In genomic region chr9:107235261-107235660, GRCm38 (mm10) we compare ENCODE assay signal across 28 mouse cellular contexts. TPM values are rescaled to one million over a fixed set of nuclear protein-coding genes. Genes with fewer than 3 reads are reported as not detected.
DNase-seq lines count a peak whose midpoint lies in the region; ATAC-seq and TF ChIP-seq lines count a peak whose summit lies in the region.
"Had no signal": no experiment of that assay in that cellular context is flagged by ENCODE, and none has a peak within 500 bp of the region (broad histone marks: within the 10 kb centered on the region; RNA-seq: fewer than 3 reads in every experiment).

No protein-coding gene starts in this region.

- intact Hi-C loops in left cerebral cortex, postnatal 14 days (cut with DNase I): loop anchor here (10.0 kb wide), 1 partner anchor 230 kb away; no protein-coding TSS in a partner anchor
- intact Hi-C loops in left cerebral cortex, postnatal 4 days (cut with DNase I): no loop called here

- DNase-seq in forebrain, postnatal 0 days: peak; percentile 27
- peak; percentile 35 to 73 for DNase-seq in left cerebral cortex, postnatal 14 days (ENCODE audit: low spot score in 2 of 2)
- DNase-seq in left cerebral cortex, postnatal 4 days: no peak
- DNase-seq in 416B (ENCODE audit: low read depth): peak; percentile 37
- peak; percentile 89 for DNase-seq in brain, adult 2 months (ENCODE audit: low read depth, low spot score)
- no peak for DNase-seq in gastrocnemius, adult 18-20 months (ENCODE audit: low spot score)
- no peak for DNase-seq in kidney, adult 9 months
- DNase-seq: adrenal gland, postnatal 10 days; cerebellum, adult 8-10 months; gastrocnemius, postnatal 10 days; heart, adult 18-20 months; kidney, adult 11 months; lung, postnatal 36 days; thymus, adult 18-20 months; thymus, postnatal 36 days had no signal

- H3K4me2 ChIP-seq in forebrain, postnatal 0 days (ENCODE audit: low read depth): peak overlapping the region; percentile 10; the same call in 1 of the 2 replicates
- H3K4me2 ChIP-seq in forebrain, embryonic 15.5 days (replicated peaks): no peak overlapping the region
- H3K4me2 ChIP-seq: embryonic facial prominence, embryonic 15.5 days; heart, embryonic 13.5 days; hindbrain, embryonic 12.5 days; limb, embryonic 15.5 days; lung, embryonic 15.5 days; stomach, embryonic 15.5 days had no signal

- H3K27me3 ChIP-seq in forebrain, postnatal 0 days (ENCODE audit: insufficient read depth, low read length): peaks cover 10% of the 10 kb centered on the region
- peaks cover 30% of the 10 kb centered on the region for H3K27me3 ChIP-seq in forebrain, embryonic 15.5 days

- H3K9me3 ChIP-seq in forebrain, postnatal 0 days (ENCODE audit: low read length): no peaks in the 10 kb centered on the region
- no peaks in the 10 kb centered on the region for H3K9me3 ChIP-seq in forebrain, embryonic 15.5 days
- H3K9me3 ChIP-seq: embryonic facial prominence, embryonic 15.5 days; heart, embryonic 13.5 days; hindbrain, embryonic 12.5 days; limb, embryonic 15.5 days; lung, embryonic 15.5 days; stomach, embryonic 15.5 days had no signal

- peaks cover 3% of the 10 kb centered on the region; the same call in 1 of the 2 replicates for H3K4me1 ChIP-seq in forebrain, postnatal 0 days (ENCODE audit: insufficient read depth)
- peaks cover 12% of the 10 kb centered on the region for H3K4me1 ChIP-seq in forebrain, embryonic 15.5 days
- H3K4me1 ChIP-seq: hindbrain, embryonic 12.5 days had no signal

- H3K9ac ChIP-seq in forebrain, postnatal 0 days: no peak overlapping the region
- H3K9ac ChIP-seq in forebrain, embryonic 15.5 days (replicated peaks): no peak overlapping the region
- H3K9ac ChIP-seq: embryonic facial prominence, embryonic 15.5 days; heart, embryonic 13.5 days; hindbrain, embryonic 12.5 days; limb, embryonic 15.5 days; liver, embryonic 14.5 days; lung, embryonic 15.5 days; stomach, embryonic 15.5 days had no signal

- H3K27ac ChIP-seq in forebrain, postnatal 0 days (ENCODE audit: low read depth, low read length): no peak overlapping the region
- H3K27ac ChIP-seq in forebrain, embryonic 15.5 days (replicated peaks): no peak overlapping the region
- H3K27ac ChIP-seq: embryonic facial prominence, embryonic 15.5 days; heart, embryonic 13.5 days; hindbrain, embryonic 12.5 days; kidney, postnatal 0 days; limb, embryonic 15.5 days; liver, embryonic 14.5 days; lung, embryonic 15.5 days; stomach, embryonic 15.5 days had no signal

- no peak for TF ChIP-seq CTCF in forebrain, postnatal 0 days (IDR thresholded peaks at IDR 0.05; ENCODE audit: low read depth)

- no peaks in the 10 kb centered on the region for H3K36me3 ChIP-seq in forebrain, postnatal 0 days (ENCODE audit: insufficient read depth)
- H3K36me3 ChIP-seq in forebrain, embryonic 15.5 days: no peaks in the 10 kb centered on the region
- H3K36me3 ChIP-seq: embryonic facial prominence, embryonic 15.5 days; G1E; heart, embryonic 13.5 days; hindbrain, embryonic 12.5 days; limb, embryonic 15.5 days; lung, embryonic 15.5 days; stomach, embryonic 15.5 days had no signal

- 53% methylated on average over 5 of the region's 5 CpGs for WGBS in forebrain, postnatal 0 days
- 61% methylated on average over 5 of the region's 5 CpGs for WGBS in forebrain, embryonic 15.5 days

- no peak for ATAC-seq in forebrain, postnatal 0 days
- ATAC-seq in forebrain, embryonic 15.5 days (replicated peaks): no peak
- ATAC-seq: forebrain, embryonic 14.5 days; midbrain, embryonic 16.5 days had no signal

- no peak overlapping the region for H3K4me3 ChIP-seq in forebrain, postnatal 0 days (ENCODE audit: low read depth, low read length)
- no peak overlapping the region for H3K4me3 ChIP-seq in forebrain, embryonic 15.5 days
- H3K4me3 ChIP-seq: embryonic facial prominence, embryonic 15.5 days; heart, embryonic 13.5 days; hindbrain, embryonic 12.5 days; limb, embryonic 15.5 days; lung, embryonic 15.5 days; stomach, embryonic 15.5 days had no signal

RNA-seq across cellular contexts. Expression of gene Dock3, which starts 3.6 kb away (rescaled TPM):
- 53.7 and 57.0 TPM in 2 replicates for total RNA-seq in forebrain, postnatal 0 days (2014; rRNA removed)
- 13.8 and 21.3 TPM in 2 replicates for polyA plus RNA-seq in forebrain, postnatal 0 days (2015; fragmentation: Nextera tagmentation; extraction: Ambion mirVana)
- 19.7 and 23.4 TPM in 2 replicates for polyA plus RNA-seq in forebrain, embryonic 15.5 days (2015; fragmentation: Nextera tagmentation; extraction: Ambion mirVana)
- total RNA-seq in left cerebral cortex, postnatal 14 days (2021): 100 to 1,000 TPM; 165 to 173 TPM
- 100 to 1,000 TPM; 159 to 181 TPM for total RNA-seq in left cerebral cortex, postnatal 4 days (2021)
- total RNA-seq in gastrocnemius, adult 18-20 months (2021): under 1 TPM in 1 of 2 experiments, not detected in 1; 0.33 TPM
- total RNA-seq: neutrophil, adult 5-6 weeks had no signal
- polyA plus RNA-seq: G1E had no signal

RNA-seq across cellular contexts. Expression of gene Mapkapk3, which starts 54.4 kb away (rescaled TPM):
- 1.5 and 1.6 TPM in 2 replicates for total RNA-seq in forebrain, postnatal 0 days (2014; rRNA removed)
- 1.2 and 1.5 TPM in 2 replicates for polyA plus RNA-seq in forebrain, postnatal 0 days (2015; fragmentation: Nextera tagmentation; extraction: Ambion mirVana)
- 1.4 and 1.8 TPM in 2 replicates for polyA plus RNA-seq in forebrain, embryonic 15.5 days (2015; fragmentation: Nextera tagmentation; extraction: Ambion mirVana)
- 1 to 10 TPM; 2.4 to 2.7 TPM for total RNA-seq in left cerebral cortex, postnatal 14 days (2021)
- total RNA-seq in left cerebral cortex, postnatal 4 days (2021): 1 to 10 TPM; 3.3 to 4.8 TPM
- total RNA-seq in gastrocnemius, adult 18-20 months (2021): 10 to 100 TPM; 33.6 to 34.8 TPM

Comparison
In these comparisons a context has a peak if more than half of its experiments do, and no peak if none do; other contexts are left out.
1. DNase-seq: peak in forebrain, postnatal 0 days (single experiment), left cerebral cortex, postnatal 14 days (2 of 2), 416B (single experiment) and brain, adult 2 months (single experiment); none in left cerebral cortex, postnatal 4 days (single experiment), gastrocnemius, adult 18-20 months (single experiment) and kidney, adult 9 months (single experiment).
2. RNA of gene Dock3, which starts 3.6 kb away (total RNA-seq): 159 to 181 TPM in left cerebral cortex, postnatal 4 days, 165 to 173 TPM in left cerebral cortex, postnatal 14 days and 53.7 to 57.0 TPM in forebrain, postnatal 0 days; 0.33 TPM in gastrocnemius, adult 18-20 months; every median in the first group is over 10 times any median in the second.
3. RNA of gene Mapkapk3, which starts 54.4 kb away (total RNA-seq): 33.6 to 34.8 TPM in gastrocnemius, adult 18-20 months; 3.3 to 4.8 TPM in left cerebral cortex, postnatal 4 days, 2.4 to 2.7 TPM in left cerebral cortex, postnatal 14 days and 1.5 to 1.6 TPM in forebrain, postnatal 0 days; every median in the first group is over 4 times any median in the second.